Mouse (Mus musculus) cortical plate, adult 2 months (tissue): Measurements from ENCODE around the gene Chd4. TPM values are rescaled to one million over a fixed set of nuclear protein-coding genes. Genes with fewer than 3 reads are reported as not detected.
"Not testable (repeated sequence)": the region's sequence is repeated elsewhere in the genome, so short reads cannot be mapped to it uniquely, and the experiment has no call there.

Experiments used
- H3K27ac ChIP-seq: fragments of 200-500 bp; 2 replicates; pipeline ENCODE4 v1.5.1; 2012; ENCODE audit warnings: low read length, control low read depth, inconsistent platforms; ENCODE audit not compliant: insufficient read depth
- H3K4me1 ChIP-seq: fragments of 200-500 bp; 2 replicates; pipeline ENCODE4 v1.6.1; 2011; ENCODE audit warnings: low read length; ENCODE audit not compliant: control insufficient read depth, insufficient read depth
- H3K4me3 ChIP-seq: fragments of 200-500 bp; 2 replicates; pipeline ENCODE4 v1.5.1; 2011; ENCODE audit warnings: mild to moderate bottlenecking, low read length, control low read depth; ENCODE audit not compliant: insufficient read depth
- CTCF ChIP-seq: fragments of 200-500 bp; IDR thresholded peaks from 2 replicates; pipeline ENCODE4 v1.5.1; 2011; ENCODE audit warnings: mild to moderate bottlenecking, control low read depth, low read length; ENCODE audit not compliant: insufficient read depth; ENCODE audit errors: extremely low read depth
- POLR2A ChIP-seq: fragments of 200-500 bp; IDR thresholded peaks from 2 replicates; pipeline ENCODE4 v1.6.1; 2011; ENCODE audit warnings: mild to moderate bottlenecking, low read length, control low read depth; ENCODE audit not compliant: insufficient read depth; ENCODE audit errors: extremely low read depth
- polyA plus RNA-seq: library from polyadenylated mRNA; depleted of rRNA; stranded (reverse); fragments of >200 nt; gene quantifications from 2 replicates; pipeline ENCODE4 v1.2.3, GENCODE M21; 2012; rRNA removed

Chd4 gene
- polyA plus RNA-seq, result 79.0 and 80.7 TPM in 2 replicates

DNA sequence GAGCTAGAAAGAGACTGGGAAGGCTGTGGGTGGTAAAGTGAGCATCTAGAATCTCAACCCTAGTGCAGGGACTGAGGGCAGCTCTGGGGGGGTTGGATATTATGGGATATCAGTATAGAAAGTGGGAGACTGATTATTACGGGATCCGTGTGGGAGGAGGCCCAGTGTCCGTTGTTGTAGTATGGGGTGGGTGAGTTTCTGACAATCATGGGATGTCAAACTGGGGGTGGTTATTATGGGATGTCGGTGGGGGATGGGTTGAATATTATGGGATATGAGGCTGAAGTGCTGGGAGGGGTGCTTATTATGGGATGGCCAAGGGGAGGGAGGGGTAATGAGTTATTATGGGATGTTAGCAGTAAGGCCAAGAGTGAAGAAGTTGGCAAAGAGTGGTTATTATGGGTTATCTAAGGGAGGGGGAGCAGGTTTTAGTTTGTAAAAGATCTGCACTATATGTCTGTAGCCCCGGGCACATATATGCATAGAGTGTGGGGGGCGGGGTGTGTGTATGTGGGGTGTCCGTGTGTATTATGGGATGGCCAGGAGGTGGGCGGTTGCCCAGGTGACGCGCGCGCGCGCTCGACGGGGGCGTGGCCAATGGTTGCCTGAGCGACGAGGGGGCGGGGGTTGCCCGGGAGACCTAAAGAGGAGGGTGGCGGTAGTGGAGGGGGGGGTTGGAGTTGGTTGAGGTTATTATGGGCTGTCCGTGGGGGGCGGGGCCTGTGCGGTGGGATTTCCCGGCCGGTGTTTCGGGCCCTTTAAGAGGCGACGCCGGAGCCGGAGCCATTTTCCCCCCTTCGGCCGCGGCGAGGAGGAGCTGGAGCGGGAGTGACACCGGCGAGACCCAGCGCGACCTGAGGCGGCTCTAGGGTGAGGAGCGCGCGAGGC, at the start of gene Chd4:
TSS of gene Chd4 (plus strand) at position 591 of the 888 bp plus-strand sequence.
- peak within 1 kb of the TSS; percentile 90 for H3K27ac ChIP-seq
- TF ChIP-seq POLR2A, result peak; percentile 86
- TF ChIP-seq CTCF, result no peak
- H3K4me3 ChIP-seq, result peak within 1 kb of the TSS; percentile 94
- H3K4me1 ChIP-seq, result peaks cover 17% of the 10 kb centered on the region

DNA sequence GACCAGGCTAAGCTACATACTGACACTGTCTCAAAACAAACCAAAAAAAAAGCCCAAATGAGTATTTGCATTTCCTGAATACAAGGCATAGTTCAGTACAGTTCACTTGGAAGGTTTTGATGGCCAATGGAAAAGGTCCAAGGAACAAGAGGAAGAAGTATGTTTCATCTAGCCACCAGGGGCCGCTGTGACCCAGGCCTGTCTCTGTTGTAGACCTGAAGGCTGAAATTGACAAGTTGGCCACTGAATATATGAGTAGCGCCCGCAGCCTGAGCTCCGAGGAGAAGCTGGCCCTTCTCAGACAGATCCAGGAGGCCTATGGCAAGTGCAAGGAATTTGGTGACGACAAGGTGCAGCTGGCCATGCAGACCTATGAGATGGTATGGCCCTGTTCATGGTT, 49.1 kb upstream of the Chd4 start:
- H3K4me1 ChIP-seq, result no peaks in the 10 kb centered on the region
- H3K4me3 ChIP-seq, result no peak overlapping the region
- H3K27ac ChIP-seq, result no peak overlapping the region
- TF ChIP-seq POLR2A (no peak), CTCF (peak; percentile 91)

DNA sequence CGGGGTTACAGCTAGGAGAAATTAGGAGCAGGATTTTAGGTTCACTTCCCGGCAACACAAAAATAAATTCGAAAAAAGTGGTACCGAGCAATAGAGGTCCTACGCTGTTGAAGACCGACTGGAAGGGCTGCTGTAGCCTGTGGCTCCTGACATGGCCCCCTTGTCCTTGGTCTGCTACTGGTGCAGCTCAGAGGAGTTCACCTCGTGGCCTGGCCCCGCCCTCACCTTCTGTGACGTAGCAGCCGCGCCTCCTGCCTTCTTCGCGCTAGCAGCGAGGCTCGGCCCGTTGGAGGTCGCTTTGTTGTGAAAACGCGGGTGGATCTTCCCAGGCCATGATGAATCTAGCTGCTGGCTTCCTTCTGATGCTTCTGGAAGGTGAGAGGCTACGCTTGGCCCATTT, 46.1 kb upstream of the Chd4 start, which contains the start of gene Acrbp:
TSS of gene Acrbp (plus strand) at position 12 of the 400 bp plus-strand sequence.
- no peak within 1 kb of the TSS for H3K4me3 ChIP-seq
- H3K4me1 ChIP-seq, result no peaks in the 10 kb centered on the region
- no peak for TF ChIP-seq POLR2A
- TF ChIP-seq CTCF, result no peak
- no peak within 1 kb of the TSS for H3K27ac ChIP-seq

DNA sequence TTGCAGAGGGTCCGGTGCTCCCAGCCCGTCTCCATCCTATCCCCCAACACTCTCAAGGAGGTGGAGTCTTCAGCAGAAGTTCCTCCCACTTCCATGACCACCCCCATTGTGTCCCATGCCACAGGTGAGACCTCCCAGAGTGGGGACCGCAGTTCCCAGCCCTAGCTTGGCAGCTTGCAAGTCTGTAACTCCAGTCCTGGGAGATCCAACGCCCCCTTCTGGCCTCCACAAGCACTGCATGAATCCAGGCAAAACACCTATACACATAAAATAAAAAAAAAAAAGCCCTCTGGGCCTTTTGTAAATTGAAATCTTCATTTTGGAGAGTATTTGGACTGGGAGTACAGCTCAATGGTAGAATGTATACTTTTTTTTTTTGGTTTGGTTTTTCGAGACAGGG, 44.5 kb upstream of the Chd4 start:
- Histone ChIP-seq H3K27ac (no peak overlapping the region), H3K4me3 (no peak overlapping the region), H3K4me1 (no peaks in the 10 kb centered on the region)
- TF ChIP-seq CTCF (peak; percentile 28; the same call in 1 of the 2 replicates), POLR2A (no peak)

DNA sequence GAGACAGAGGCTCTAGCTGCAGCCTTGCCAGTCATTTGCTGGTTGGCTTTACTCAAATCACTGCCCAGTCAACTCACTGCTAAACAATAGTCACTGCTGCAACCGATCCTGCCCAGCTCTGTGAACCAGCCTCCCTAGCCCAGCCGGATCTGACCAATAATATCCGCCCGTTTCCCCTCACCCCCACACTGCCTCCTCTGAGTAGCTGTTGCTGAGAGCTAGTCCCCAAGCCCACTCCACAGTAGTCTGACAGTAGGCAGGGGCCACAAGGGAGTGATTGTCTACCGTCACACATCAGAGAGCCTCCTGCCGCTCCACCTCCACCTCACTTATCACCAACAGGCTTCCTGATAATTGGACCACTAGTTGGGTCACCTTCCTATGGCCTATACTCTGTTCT, 34.3 kb upstream of the Chd4 start:
- H3K4me3 ChIP-seq, result no peak overlapping the region
- no peak overlapping the region for H3K27ac ChIP-seq
- TF ChIP-seq POLR2A, result no peak
- no peak for TF ChIP-seq CTCF
- H3K4me1 ChIP-seq, result no peaks in the 10 kb centered on the region

DNA sequence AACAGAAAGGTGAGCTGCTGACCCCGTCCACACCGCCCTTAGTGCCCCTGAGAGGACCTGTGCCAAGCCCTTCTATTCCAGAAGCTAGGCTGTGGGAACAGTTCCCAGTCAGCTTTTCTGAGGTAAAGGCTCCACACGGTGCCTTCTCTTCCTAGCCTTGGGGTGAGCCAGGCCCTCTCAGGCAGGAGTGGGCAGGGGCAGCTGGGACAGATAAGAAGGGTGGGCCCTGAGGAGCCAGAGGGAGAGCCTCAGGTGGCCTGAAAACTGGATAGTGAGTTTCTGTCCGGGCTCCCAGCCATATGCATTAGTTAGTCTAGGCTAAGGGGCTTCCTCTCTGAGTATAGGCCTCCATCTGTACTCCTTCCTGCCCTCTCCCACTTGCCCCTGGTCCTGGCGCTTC, 33.3 kb upstream of the Chd4 start:
- Histone ChIP-seq H3K27ac (no peak overlapping the region), H3K4me3 (no peak overlapping the region), H3K4me1 (no peaks in the 10 kb centered on the region)
- TF ChIP-seq CTCF, result no peak
- no peak for TF ChIP-seq POLR2A

DNA sequence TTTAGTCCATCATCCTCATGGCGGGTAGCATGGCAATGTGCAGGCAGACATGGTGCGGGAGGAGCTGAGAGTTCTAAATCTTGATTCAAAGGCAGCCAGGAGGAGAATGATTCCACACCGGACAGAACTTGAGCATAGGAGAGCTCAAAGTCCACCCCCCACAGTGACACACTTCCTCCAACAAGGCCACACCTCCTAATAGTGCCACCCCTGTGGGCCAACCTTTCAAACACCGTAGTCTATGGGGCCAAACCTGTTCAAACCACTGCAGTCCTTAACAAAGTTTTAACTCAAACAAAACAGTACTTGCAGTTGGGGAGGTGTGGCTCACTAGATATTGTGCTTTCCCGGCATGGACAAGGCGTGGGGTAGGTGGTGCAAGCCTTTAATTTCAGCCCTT, 31.9 kb upstream of the Chd4 start:
- no peak overlapping the region for H3K4me3 ChIP-seq
- H3K4me1 ChIP-seq, result no peaks in the 10 kb centered on the region
- TF ChIP-seq CTCF (no peak), POLR2A (no peak)
- H3K27ac ChIP-seq, result no peak overlapping the region

DNA sequence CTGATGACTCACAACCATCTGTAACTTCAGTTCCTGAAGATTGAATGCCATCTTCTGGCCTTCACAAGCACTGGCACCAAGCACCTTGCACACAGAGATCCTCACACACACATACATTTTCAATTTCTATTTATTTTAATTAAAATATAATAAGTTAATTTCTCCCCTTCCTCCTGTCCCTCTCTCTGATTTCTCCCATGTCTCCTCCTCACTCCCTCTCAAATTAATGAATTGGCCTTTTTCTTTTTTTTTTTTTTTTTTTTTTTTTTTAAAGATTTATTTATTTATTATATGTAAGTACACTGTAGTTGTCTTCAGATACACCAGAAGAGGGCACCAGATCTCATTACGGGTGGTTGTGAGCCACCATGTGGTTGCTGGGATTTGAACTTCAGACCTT, 30.6 kb upstream of the Chd4 start:
- not testable (repeated sequence) for H3K4me1 ChIP-seq, H3K27ac ChIP-seq, H3K4me3 ChIP-seq

DNA sequence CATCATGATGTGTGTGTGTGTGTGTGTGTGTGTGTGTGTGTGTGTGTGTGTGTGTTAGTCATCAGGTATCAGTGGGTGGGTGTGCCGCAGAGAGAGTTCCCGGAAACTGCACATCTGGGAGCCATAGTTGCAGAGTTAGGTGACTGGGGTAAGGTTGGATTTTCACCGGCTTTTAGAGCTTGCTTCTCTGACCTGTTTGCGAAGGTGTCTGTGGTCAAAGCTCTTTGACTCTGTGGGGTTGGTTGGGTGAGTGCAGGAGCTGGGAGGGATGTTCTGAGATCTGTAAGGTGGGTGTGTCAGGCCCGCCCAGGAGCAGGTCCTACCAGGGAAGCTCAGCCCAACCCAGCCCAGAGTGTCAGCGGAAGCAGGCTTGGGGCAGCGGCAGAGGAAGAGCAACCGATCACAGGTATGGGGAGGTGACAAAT, 28.2 kb upstream of the Chd4 start, which contains the start of gene Lpar5:
TSS of gene Lpar5 (plus strand) at position 350 of the 425 bp plus-strand sequence.
- Histone ChIP-seq H3K4me3 (no peak within 1 kb of the TSS), H3K27ac (no peak within 1 kb of the TSS), H3K4me1 (no peaks in the 10 kb centered on the region)
- TF ChIP-seq POLR2A, result no peak
- no peak for TF ChIP-seq CTCF
